Mouse (Mus musculus) bone marrow macrophage, adult 2 months (primary cell): ENCODE data around the gene Wdr24.

Experiments used
- CTCF ChIP-seq: IDR thresholded peaks from 2 replicates; pipeline ENCODE4 v1.5.1; 2012; ENCODE audit warnings: low read depth, mild to moderate bottlenecking, low read length, moderate library complexity
- POLR2A ChIP-seq: IDR thresholded peaks from 2 replicates; pipeline ENCODE4 v1.6.1; 2012; ENCODE audit warnings: mild to moderate bottlenecking, low read depth, low read length, borderline replicate concordance

DNA sequence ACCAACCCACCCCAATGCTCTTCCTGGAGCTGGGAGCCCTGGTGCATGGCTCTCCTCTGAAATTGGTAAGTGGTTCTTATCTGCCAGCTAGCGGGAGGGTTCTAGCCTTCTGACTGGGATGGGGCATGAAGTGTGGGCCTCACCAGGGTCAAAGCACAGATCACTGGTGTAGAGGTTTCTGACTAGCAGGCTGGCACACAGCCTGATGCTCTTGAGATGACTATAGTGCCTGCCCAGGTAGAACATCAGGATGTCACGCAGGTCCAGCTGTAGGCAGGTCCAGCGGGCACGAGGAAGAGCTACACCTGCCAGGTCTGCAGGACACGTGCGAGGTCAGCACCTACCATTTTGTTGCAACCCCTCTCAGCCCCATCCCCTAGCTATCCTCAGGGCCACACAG lies 36.8 kb downstream of the Wdr24 start:
- no peak for TF ChIP-seq CTCF
- no peak for TF ChIP-seq POLR2A
